Mouse (Mus musculus) liver, embryonic 15.5 days (tissue): ENCODE results near the gene Trim2. TPM values are rescaled to one million over a fixed set of nuclear protein-coding genes. Genes with fewer than 3 reads are reported as not detected.

Experiments
- ATAC-seq: fragments of 200-750 bp; cut with Nextera tagmentation; 2 replicates; pipeline ENCODE4 v1.8.0; 2017; ENCODE audit warnings: moderate number of reproducible peaks, mild to moderate bottlenecking, moderate library complexity; ENCODE audit not compliant: insufficient read depth
- H3K27ac ChIP-seq: fragments of 300-500 bp; sonication (generic); replicated peaks from 2 replicates; pipeline ENCODE4 v1.5.1; 2015; ENCODE audit warnings: mild to moderate bottlenecking, inconsistent platforms
- H3K27me3 ChIP-seq: fragments of 300-500 bp; sonication (generic); 2 replicates; pipeline ENCODE4 v1.6.1; 2015; ENCODE audit warnings: mild to moderate bottlenecking, inconsistent platforms
- H3K36me3 ChIP-seq: fragments of 300-500 bp; sonication (generic); replicated peaks from 2 replicates; pipeline ENCODE4 v1.6.1; 2015; ENCODE audit warnings: moderate library complexity, mild to moderate bottlenecking, inconsistent platforms
- H3K4me1 ChIP-seq: fragments of 300-500 bp; sonication (generic); replicated peaks from 2 replicates; pipeline ENCODE4 v1.6.1; 2015; ENCODE audit warnings: inconsistent platforms
- H3K4me2 ChIP-seq: fragments of 300-500 bp; sonication (generic); 2 replicates; pipeline ENCODE4 v1.6.1; 2015; ENCODE audit warnings: moderate library complexity, mild to moderate bottlenecking, inconsistent platforms
- H3K4me3 ChIP-seq: fragments of 300-500 bp; sonication (generic); replicated peaks from 2 replicates; pipeline ENCODE4 v1.5.1; 2015; ENCODE audit warnings: mild to moderate bottlenecking, inconsistent platforms
- H3K9ac ChIP-seq: fragments of 300-500 bp; sonication (generic); 2 replicates; pipeline ENCODE4 v1.6.1; 2015; ENCODE audit warnings: moderate library complexity, mild to moderate bottlenecking, inconsistent platforms
- H3K9me3 ChIP-seq: fragments of 300-500 bp; sonication (generic); replicated peaks from 2 replicates; pipeline ENCODE4 v1.6.1; 2016; ENCODE audit warnings: inconsistent platforms
- WGBS: fragments of 180-500 bp; shearing (Covaris S2); methylation state at CpG from one replicate; pipeline ENCODE4 v1.1.7; 2015; ENCODE audit warnings: mixed read lengths; ENCODE audit not compliant: insufficient replicate concordance; 5-methylcytosine and 5-hydroxymethylcytosine counted together
- polyA plus RNA-seq: library from polyadenylated mRNA; unstranded; fragments of >200 nt; fragmentation: Nextera tagmentation; extraction: Ambion mirVana; gene quantifications from 2 replicates; pipeline ENCODE4 v1.2.1, GENCODE M21; 2015

The Trim2 gene
- polyA plus RNA-seq, 1 experiment from 2014 or later: 4.8 TPM

DNA sequence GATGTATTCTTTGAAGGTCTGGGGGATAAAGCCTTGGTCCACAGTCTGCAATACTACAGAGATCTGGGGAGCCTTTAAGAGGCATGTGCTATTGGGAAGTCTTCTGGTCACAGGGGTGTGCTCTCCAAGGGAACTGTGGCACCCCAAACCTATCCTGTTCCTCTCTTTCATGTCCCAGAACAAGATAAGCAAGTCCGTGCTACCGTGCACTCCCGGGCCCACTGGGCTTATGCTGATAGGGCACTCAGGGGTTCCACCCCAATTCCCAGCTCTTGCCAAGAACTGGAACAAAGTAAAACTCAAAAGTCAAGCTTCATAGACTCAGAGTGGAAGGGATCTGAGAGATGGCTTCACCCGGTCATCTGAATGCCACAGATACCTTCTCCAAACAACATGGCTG is 72.1 kb downstream of the Trim2 start:
- 61% methylated on average over 4 of the region's 4 CpGs for WGBS
- Histone ChIP-seq H3K9me3 (no peaks in the 10 kb centered on the region), H3K36me3 (no peaks in the 10 kb centered on the region), H3K27ac (no peak overlapping the region), H3K9ac (no peak overlapping the region), H3K27me3 (no peaks in the 10 kb centered on the region), H3K4me1 (peaks cover 30% of the 10 kb centered on the region), H3K4me2 (no peak overlapping the region; the same call in 1 of the 2 replicates), H3K4me3 (no peak overlapping the region)
- no peak; the same call in 1 of the 2 replicates for ATAC-seq

- WGBS: 62% methylated on average over 5 of the region's 5 CpGs
- Histone ChIP-seq H3K4me3 (no peak overlapping the region), H3K4me1 (peaks cover 36% of the 10 kb centered on the region), H3K27me3 (no peaks in the 10 kb centered on the region), H3K4me2 (no peak overlapping the region), H3K9ac (no peak overlapping the region), H3K27ac (no peak overlapping the region), H3K36me3 (no peaks in the 10 kb centered on the region), H3K9me3 (no peaks in the 10 kb centered on the region)
- no peak for ATAC-seq
These were observed 72.8 kb downstream of the Trim2 start for GRCm38 (mm10) chr3:84233663-84234415.

DNA sequence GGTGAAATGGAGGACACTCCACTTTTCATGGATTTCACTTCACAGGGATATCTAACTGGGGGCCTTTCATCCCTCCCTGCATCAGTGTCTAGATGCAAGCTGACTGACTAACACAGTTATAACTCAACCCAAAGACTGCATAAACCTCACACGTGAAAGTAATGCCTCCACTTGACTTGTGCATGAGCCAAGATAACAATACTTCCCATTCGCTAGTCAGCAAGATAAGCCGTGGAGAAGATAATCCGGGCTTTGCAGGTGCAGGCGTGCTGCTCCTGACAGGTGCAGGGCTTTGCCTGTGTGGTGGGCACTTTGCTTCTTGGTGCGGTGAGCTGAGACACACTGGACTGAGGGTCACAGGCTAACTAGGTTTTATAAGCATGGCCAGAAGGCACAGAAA is 74.4 kb downstream of the Trim2 start:
- ATAC-seq: 0 out of 2 replicates have a peak, but pooled peaks have one; percentile 37
- Histone ChIP-seq H3K4me2 (no peak overlapping the region), H3K27me3 (no peaks in the 10 kb centered on the region), H3K36me3 (no peaks in the 10 kb centered on the region), H3K9ac (no peak overlapping the region), H3K9me3 (no peaks in the 10 kb centered on the region), H3K4me3 (no peak overlapping the region), H3K4me1 (peaks cover 47% of the 10 kb centered on the region), H3K27ac (no peak overlapping the region)
- WGBS: 36% methylated on average over 6 of the region's 6 CpGs

GRCm38 (mm10) chr3:84230988-84231387 is 75.7 kb downstream of the Trim2 start:
- no peak overlapping the region for H3K4me2 ChIP-seq
- H3K27ac ChIP-seq: no peak overlapping the region
- no peaks in the 10 kb centered on the region for H3K27me3 ChIP-seq
- peak; percentile 50; the same call in 1 of the 2 replicates for ATAC-seq
- H3K9ac ChIP-seq: no peak overlapping the region
- H3K4me3 ChIP-seq: no peak overlapping the region
- H3K36me3 ChIP-seq: no peaks in the 10 kb centered on the region
- no peaks in the 10 kb centered on the region for H3K9me3 ChIP-seq
- peaks cover 47% of the 10 kb centered on the region for H3K4me1 ChIP-seq
- WGBS: 27% methylated on average over 3 of the region's 3 CpGs

DNA sequence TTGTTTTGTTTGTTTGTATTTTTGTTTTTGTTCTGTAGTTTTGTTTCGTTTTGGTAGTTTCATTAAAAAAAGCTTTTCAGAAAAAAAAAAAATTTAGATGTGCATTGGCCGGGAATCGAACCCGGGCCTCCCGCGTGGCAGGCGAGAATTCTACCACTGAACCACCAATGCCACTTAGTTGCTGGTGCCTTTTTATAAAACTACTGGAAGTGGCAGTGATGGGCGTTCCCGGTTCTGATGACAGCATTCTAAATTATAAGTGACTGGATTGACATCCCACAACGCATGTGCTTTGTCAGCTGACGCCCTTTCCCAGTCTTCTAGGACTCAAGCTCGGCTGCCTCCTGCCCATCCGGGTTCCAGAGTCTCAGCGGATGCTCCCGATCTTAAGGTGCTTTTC is 77.8 kb downstream of the Trim2 start:
- Histone ChIP-seq H3K27me3 (no peaks in the 10 kb centered on the region), H3K9me3 (no peaks in the 10 kb centered on the region), H3K4me3 (peak overlapping the region; percentile 40), H3K9ac (no peak overlapping the region), H3K4me2 (peak overlapping the region; percentile 61), H3K27ac (no peak overlapping the region), H3K36me3 (no peaks in the 10 kb centered on the region), H3K4me1 (peaks cover 33% of the 10 kb centered on the region)
- no peak for ATAC-seq
- 10% methylated on average over 15 of the region's 15 CpGs for WGBS

- ATAC-seq: no peak
- WGBS: 1% methylated on average over 18 of the region's 18 CpGs
- peak overlapping the region; percentile 40 for H3K4me3 ChIP-seq
- 0 out of 2 replicates have a peak overlapping the region, but pooled peaks have one; percentile 6 for H3K9ac ChIP-seq
- H3K9me3 ChIP-seq: no peaks in the 10 kb centered on the region
- peak overlapping the region; percentile 61 for H3K4me2 ChIP-seq
- peaks cover 33% of the 10 kb centered on the region for H3K4me1 ChIP-seq
- no peaks in the 10 kb centered on the region for H3K36me3 ChIP-seq
- H3K27ac ChIP-seq: no peak overlapping the region
- 0 out of 2 replicates have a peak, but pooled peaks cover 3% of the 10 kb centered on the region for H3K27me3 ChIP-seq
These were observed 78.3 kb downstream of the Trim2 start for GRCm38 (mm10) chr3:84228203-84228870.

GRCm38 (mm10) chr3:84227628-84228027 is 79.0 kb downstream of the Trim2 start:
- ATAC-seq: no peak
- H3K9me3 ChIP-seq: no peaks in the 10 kb centered on the region
- no peak overlapping the region for H3K4me3 ChIP-seq
- peaks cover 7% of the 10 kb centered on the region; the same call in 1 of the 2 replicates for H3K27me3 ChIP-seq
- no peak overlapping the region for H3K27ac ChIP-seq
- WGBS: 47% methylated on average over 8 of the region's 8 CpGs
- H3K9ac ChIP-seq: no peak overlapping the region
- H3K4me2 ChIP-seq: no peak overlapping the region
- H3K36me3 ChIP-seq: no peaks in the 10 kb centered on the region
- peaks cover 32% of the 10 kb centered on the region for H3K4me1 ChIP-seq

GRCm38 (mm10) chr3:84224982-84225381 is 81.7 kb downstream of the Trim2 start:
- Histone ChIP-seq H3K9me3 (no peaks in the 10 kb centered on the region), H3K4me1 (peaks cover 20% of the 10 kb centered on the region), H3K27me3 (peaks cover 32% of the 10 kb centered on the region), H3K27ac (no peak overlapping the region), H3K36me3 (no peaks in the 10 kb centered on the region), H3K4me3 (no peak overlapping the region), H3K4me2 (no peak overlapping the region), H3K9ac (no peak overlapping the region)
- 5% methylated on average over 2 of the region's 2 CpGs for WGBS
- no peak for ATAC-seq

DNA sequence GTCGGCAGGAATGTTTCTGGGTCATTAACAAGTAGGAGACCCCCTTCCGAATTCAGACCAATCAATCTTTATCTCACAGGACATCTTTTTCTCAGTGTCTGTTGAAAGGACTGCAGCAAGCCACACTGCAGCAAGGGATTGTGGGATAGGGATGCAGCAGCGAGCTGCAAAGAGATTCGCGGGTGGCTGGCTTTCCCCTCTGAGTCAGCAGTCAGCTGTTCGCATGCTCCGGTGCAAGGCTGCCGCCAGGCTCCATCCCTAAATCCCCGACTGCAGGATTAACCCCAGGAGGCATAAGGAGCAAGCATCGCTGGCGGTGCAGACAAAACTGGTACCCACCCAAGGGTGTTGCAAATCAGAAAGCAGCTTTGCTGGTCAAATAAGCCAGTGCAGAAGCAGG is 85.9 kb downstream of the Trim2 start:
- Histone ChIP-seq H3K36me3 (no peaks in the 10 kb centered on the region), H3K9me3 (no peaks in the 10 kb centered on the region), H3K27me3 (peaks cover 54% of the 10 kb centered on the region), H3K4me3 (peak overlapping the region; percentile 5; the same call in 1 of the 2 replicates), H3K9ac (no peak overlapping the region), H3K27ac (no peak overlapping the region), H3K4me1 (peaks cover 3% of the 10 kb centered on the region; the same call in 1 of the 2 replicates), H3K4me2 (peak overlapping the region; percentile 41)
- WGBS: 2% methylated on average over 11 of the region's 11 CpGs
- no peak for ATAC-seq

- Histone ChIP-seq H3K4me2 (peak overlapping the region; percentile 41), H3K9me3 (no peaks in the 10 kb centered on the region), H3K4me3 (0 out of 2 replicates have a peak overlapping the region, but pooled peaks have one; percentile 5), H3K27ac (no peak overlapping the region), H3K9ac (no peak overlapping the region), H3K4me1 (peaks cover 3% of the 10 kb centered on the region; the same call in 1 of the 2 replicates), H3K36me3 (no peaks in the 10 kb centered on the region), H3K27me3 (peaks cover 54% of the 10 kb centered on the region)
- WGBS: 3% methylated on average over 9 of the region's 9 CpGs
- ATAC-seq: no peak
These were observed 86.4 kb downstream of the Trim2 start for GRCm38 (mm10) chr3:84220326-84220725.

DNA sequence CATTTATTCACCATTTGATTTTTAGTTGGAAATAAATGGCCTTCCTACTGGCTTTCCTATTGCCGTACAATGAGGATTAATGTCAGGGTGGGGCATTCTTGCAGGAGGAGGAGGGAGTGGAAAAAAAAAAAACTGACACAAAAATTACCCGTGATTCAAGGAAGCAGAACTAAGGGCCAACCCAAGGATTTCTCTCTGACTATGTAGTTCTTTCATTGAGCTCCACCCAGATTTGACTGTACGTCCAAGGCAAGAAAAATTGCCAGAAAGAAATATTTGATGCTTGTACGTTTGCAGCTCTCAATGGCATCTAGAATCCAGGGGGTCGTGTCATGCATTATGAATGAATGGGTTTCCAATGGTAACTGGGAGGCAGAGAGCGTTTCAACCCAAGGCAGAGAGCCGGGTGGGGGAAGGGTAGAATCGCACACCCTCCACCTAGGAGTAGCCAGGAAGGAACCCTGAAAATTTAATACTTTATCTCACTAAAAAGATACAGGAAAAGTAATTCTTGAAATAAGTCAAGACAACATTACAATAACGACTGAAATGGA is 86.9 kb downstream of the Trim2 start:
- Histone ChIP-seq H3K27ac (no peak overlapping the region), H3K9ac (no peak overlapping the region), H3K4me1 (peaks cover 3% of the 10 kb centered on the region; the same call in 1 of the 2 replicates), H3K9me3 (no peaks in the 10 kb centered on the region), H3K27me3 (peaks cover 54% of the 10 kb centered on the region), H3K4me3 (no peak overlapping the region), H3K36me3 (no peaks in the 10 kb centered on the region), H3K4me2 (no peak overlapping the region)
- ATAC-seq: no peak
- 12% methylated on average over 9 of the region's 9 CpGs for WGBS
